Mouse (Mus musculus) bone marrow macrophage, adult 2 months (primary cell): ENCODE data around the gene Tmem38b.

Source experiments
- CTCF ChIP-seq: IDR thresholded peaks from 2 replicates; pipeline ENCODE4 v1.5.1; 2012; ENCODE audit warnings: low read depth, mild to moderate bottlenecking, low read length, moderate library complexity
- POLR2A ChIP-seq: IDR thresholded peaks from 2 replicates; pipeline ENCODE4 v1.6.1; 2012; ENCODE audit warnings: mild to moderate bottlenecking, low read depth, low read length, borderline replicate concordance

GRCm38 (mm10) chr4:53853333-53853732 is 27.5 kb downstream of the Tmem38b start:
- TF ChIP-seq POLR2A (no peak), CTCF (no peak)
